Mouse (Mus musculus) CH12F3 (cell line): Measurements from ENCODE around the gene Galt.

ENCODE experiments used
- in situ Hi-C: fragments of 300-500 bp; cut with MboI; formaldehyde crosslinking; loops from 2 replicates; pipeline ENCODE4 v1.14.3; 2020; ENCODE audit warnings: low sequenced_read_pairs

Galt gene

GRCm38 (mm10) chr4:41754797-41755337 lies at the start of gene Galt:
Gene Galt, plus strand, starts transcription at chr4:41755228.
- in situ Hi-C loops: no loop called here

GRCm38 (mm10) chr4:41705922-41706754 lies 48.9 kb upstream of the Galt start:
- in situ Hi-C loops: no loop called here

- in situ Hi-C loops: no loop called here
These were observed 48.0 kb upstream of the Galt start for GRCm38 (mm10) chr4:41707011-41707535.

- in situ Hi-C loops: no loop called here
These were observed 46.8 kb upstream of the Galt start for GRCm38 (mm10) chr4:41708192-41708745.

GRCm38 (mm10) chr4:41710229-41710628 lies 44.8 kb upstream of the Galt start:
- in situ Hi-C loops: no loop called here

GRCm38 (mm10) chr4:41711705-41712375 lies 43.2 kb upstream of the Galt start:
- in situ Hi-C loops: no loop called here

- in situ Hi-C loops: no loop called here
These were observed 42.4 kb upstream of the Galt start for GRCm38 (mm10) chr4:41712421-41713196.

GRCm38 (mm10) chr4:41713197-41714067 lies 41.6 kb upstream of the Galt start, which contains the start of gene Rpp25l:
Gene Rpp25l, minus strand, starts transcription at chr4:41713534.
- in situ Hi-C loops: no loop called here

- in situ Hi-C loops: no loop called here
These were observed 40.8 kb upstream of the Galt start for GRCm38 (mm10) chr4:41714276-41714675.

- in situ Hi-C loops: no loop called here
These were observed 39.9 kb upstream of the Galt start for GRCm38 (mm10) chr4:41715082-41715481.

- in situ Hi-C loops: no loop called here
These were observed 39.4 kb upstream of the Galt start for GRCm38 (mm10) chr4:41715596-41715995.

GRCm38 (mm10) chr4:41716834-41717233 lies 38.2 kb upstream of the Galt start:
- in situ Hi-C loops: no loop called here

GRCm38 (mm10) chr4:41722918-41723351 lies 32.1 kb upstream of the Galt start, which contains the start of gene Dctn3:
Gene Dctn3, minus strand, starts transcription at chr4:41723170.
- in situ Hi-C loops: no loop called here

GRCm38 (mm10) chr4:41726826-41727621 lies 28.0 kb upstream of the Galt start:
- in situ Hi-C loops: no loop called here

GRCm38 (mm10) chr4:41731052-41731765 lies 23.8 kb upstream of the Galt start, which contains the start of gene Arid3c:
Gene Arid3c, minus strand, starts transcription at chr4:41731142.
- in situ Hi-C loops: no loop called here

- in situ Hi-C loops: no loop called here
These were observed 17.3 kb upstream of the Galt start for GRCm38 (mm10) chr4:41737602-41738255.

GRCm38 (mm10) chr4:41738256-41738603 lies 16.8 kb upstream of the Galt start:
- in situ Hi-C loops: no loop called here
